28 mouse cellular contexts compared by ENCODE assay signal in genomic region chr5:135485289-135485688, GRCm38 (mm10). TPM values are rescaled to one million over a fixed set of nuclear protein-coding genes. Genes with fewer than 3 reads are reported as not detected.
DNase-seq lines count a peak whose midpoint lies in the region; ATAC-seq and TF ChIP-seq lines count a peak whose summit lies in the region.
"Had no signal": no experiment of that assay in that cellular context is flagged by ENCODE, and none has a peak within 500 bp of the region (broad histone marks: within the 10 kb centered on the region; RNA-seq: fewer than 3 reads in every experiment).

No protein-coding gene starts in this region.

- no peak for TF ChIP-seq CTCF in lung, postnatal 0 days (IDR thresholded peaks at IDR 0.05)

- H3K27me3 ChIP-seq in embryonic facial prominence, embryonic 13.5 days = no peaks in the 10 kb centered on the region
- H3K27me3 ChIP-seq in embryonic facial prominence, embryonic 10.5 days (replicated peaks; ENCODE audit: low read depth, poor library complexity, severe bottlenecking) = no peaks in the 10 kb centered on the region
- H3K27me3 ChIP-seq in kidney, embryonic 15.5 days = no peaks in the 10 kb centered on the region
- no peaks in the 10 kb centered on the region for H3K27me3 ChIP-seq in lung, postnatal 0 days (replicated peaks; ENCODE audit: insufficient read depth, low read length)
- H3K27me3 ChIP-seq: forebrain, embryonic 13.5 days; heart, embryonic 15.5 days; neural tube, embryonic 13.5 days; stomach, embryonic 15.5 days had no signal

- 0 out of 2 replicates have a peak overlapping the region, but pooled peaks have one; percentile 1 for H3K27ac ChIP-seq in embryonic facial prominence, embryonic 13.5 days
- H3K27ac ChIP-seq in embryonic facial prominence, embryonic 10.5 days (replicated peaks) = no peak overlapping the region
- peak overlapping the region; percentile 14; the same call in 1 of the 2 replicates for H3K27ac ChIP-seq in kidney, embryonic 15.5 days
- H3K27ac ChIP-seq in lung, postnatal 0 days (ENCODE audit: low read length) = 0 out of 2 replicates have a peak overlapping the region, but pooled peaks have one; percentile 32
- H3K27ac ChIP-seq: forebrain, embryonic 13.5 days; heart, embryonic 10.5 days; heart, embryonic 15.5 days; liver, embryonic 12.5 days; neural tube, embryonic 13.5 days; stomach, embryonic 15.5 days had no signal

- peaks cover 17% of the 10 kb centered on the region for H3K36me3 ChIP-seq in embryonic facial prominence, embryonic 13.5 days
- H3K36me3 ChIP-seq in embryonic facial prominence, embryonic 10.5 days (replicated peaks) = peaks cover 57% of the 10 kb centered on the region
- H3K36me3 ChIP-seq in kidney, embryonic 15.5 days = peaks cover 18% of the 10 kb centered on the region
- no peaks in the 10 kb centered on the region for H3K36me3 ChIP-seq in lung, postnatal 0 days (ENCODE audit: insufficient read depth, low read length)
- H3K36me3 ChIP-seq: G1E; heart, embryonic 15.5 days; liver, embryonic 12.5 days; stomach, embryonic 15.5 days had no signal

- no peak overlapping the region for H3K4me3 ChIP-seq in embryonic facial prominence, embryonic 13.5 days
- no peak overlapping the region for H3K4me3 ChIP-seq in embryonic facial prominence, embryonic 10.5 days
- no peak overlapping the region for H3K4me3 ChIP-seq in kidney, embryonic 15.5 days (replicated peaks)
- H3K4me3 ChIP-seq in lung, postnatal 0 days (ENCODE audit: low read depth, low read length) = no peak overlapping the region
- H3K4me3 ChIP-seq: forebrain, embryonic 13.5 days; heart, embryonic 10.5 days; heart, embryonic 15.5 days; liver, embryonic 12.5 days; myocyte; neural tube, embryonic 13.5 days; stomach, embryonic 15.5 days had no signal

- no peak overlapping the region for H3K9ac ChIP-seq in embryonic facial prominence, embryonic 13.5 days
- H3K9ac ChIP-seq in kidney, embryonic 15.5 days = no peak overlapping the region
- H3K9ac ChIP-seq in lung, postnatal 0 days (replicated peaks; ENCODE audit: low read depth) = no peak overlapping the region
- H3K9ac ChIP-seq: forebrain, embryonic 13.5 days; heart, embryonic 15.5 days; liver, embryonic 12.5 days; liver, postnatal 0 days; neural tube, embryonic 13.5 days; stomach, embryonic 15.5 days had no signal

- no peak for ATAC-seq in embryonic facial prominence, embryonic 13.5 days (ENCODE audit: insufficient number of reproducible peaks, insufficient read depth, low FRiP score, low TSS enrichment, low read depth)
- ATAC-seq in kidney, embryonic 15.5 days (replicated peaks; ENCODE audit: low FRiP score) = no peak
- ATAC-seq in lung, postnatal 0 days = peak; percentile 74
- no peak for ATAC-seq in inflammation-experienced regulatory T-cells, adult 6 months
- ATAC-seq: forebrain, embryonic 13.5 days; intestine, postnatal 0 days; liver, embryonic 12.5 days; liver, postnatal 0 days; midbrain, embryonic 16.5 days had no signal

- no peaks in the 10 kb centered on the region for H3K9me3 ChIP-seq in embryonic facial prominence, embryonic 13.5 days
- no peaks in the 10 kb centered on the region; the same call in 1 of the 2 replicates for H3K9me3 ChIP-seq in embryonic facial prominence, embryonic 10.5 days
- no peaks in the 10 kb centered on the region for H3K9me3 ChIP-seq in kidney, embryonic 15.5 days (replicated peaks)
- no peaks in the 10 kb centered on the region for H3K9me3 ChIP-seq in lung, postnatal 0 days (ENCODE audit: low read length)
- H3K9me3 ChIP-seq: G1E; heart, embryonic 10.5 days; heart, embryonic 15.5 days; liver, embryonic 12.5 days; neural tube, embryonic 13.5 days; stomach, embryonic 15.5 days had no signal

- H3K4me2 ChIP-seq in embryonic facial prominence, embryonic 13.5 days = no peak overlapping the region
- H3K4me2 ChIP-seq in kidney, embryonic 15.5 days = no peak overlapping the region
- H3K4me2 ChIP-seq in lung, postnatal 0 days (replicated peaks; ENCODE audit: low read depth, low read length) = no peak overlapping the region
- H3K4me2 ChIP-seq: forebrain, embryonic 13.5 days; heart, embryonic 15.5 days; liver, embryonic 12.5 days; midbrain, embryonic 11.5 days; neural tube, embryonic 13.5 days; stomach, embryonic 15.5 days had no signal

- peak; percentile 56 for TF ChIP-seq EP300 in lung, postnatal 0 days (IDR thresholded peaks at IDR 0.05)

- peaks cover 26% of the 10 kb centered on the region for H3K4me1 ChIP-seq in embryonic facial prominence, embryonic 13.5 days
- peaks cover 43% of the 10 kb centered on the region for H3K4me1 ChIP-seq in embryonic facial prominence, embryonic 10.5 days
- peaks cover 41% of the 10 kb centered on the region for H3K4me1 ChIP-seq in kidney, embryonic 15.5 days
- peaks cover 5% of the 10 kb centered on the region; the same call in 1 of the 2 replicates for H3K4me1 ChIP-seq in lung, postnatal 0 days (ENCODE audit: insufficient read depth, low read depth, low read length)

- 89% methylated on average over 3 of the region's 3 CpGs for WGBS in embryonic facial prominence, embryonic 13.5 days
- 85% methylated on average over 3 of the region's 3 CpGs for WGBS in embryonic facial prominence, embryonic 10.5 days
- 58% methylated on average over 3 of the region's 3 CpGs for whole genome bisulfite sequencing in kidney, embryonic 15.5 days
- WGBS in lung, postnatal 0 days = 30% methylated on average over 3 of the region's 3 CpGs

- DNase-seq in embryonic facial prominence, embryonic 10.5 days (ENCODE audit: low spot score) = no peak
- DNase-seq in kidney, postnatal 36 days = no peak
- DNase-seq in lung, postnatal 0 days (ENCODE audit: low spot score) = peak; percentile 56
- DNase-seq in lung, postnatal 4 days = peak; percentile 44 to 80
- no peak for DNase-seq in urinary bladder, postnatal 14 days (ENCODE audit: low spot score)
- DNase-seq: adrenal gland, postnatal 14 days; cerebellum, adult 11-12 months; cerebellum, adult 9-11 months; gastrocnemius, postnatal 25 days; heart, adult 11 months; kidney, adult 9 months; layer of hippocampus, postnatal 36 days; left cerebral cortex, postnatal 4 days; liver, postnatal 0 days had no signal

RNA-seq across cellular contexts. Expression of gene Hip1, which starts 59.6 kb away (rescaled TPM):
- 34.6 and 37.9 TPM in 2 replicates for polyA plus RNA-seq in embryonic facial prominence, embryonic 13.5 days (2015; fragmentation: Nextera tagmentation; extraction: Ambion mirVana)
- 64.6 and 66.1 TPM in 2 replicates for polyA plus RNA-seq in embryonic facial prominence, embryonic 10.5 days (2016; fragmentation: Nextera tagmentation; extraction: Ambion mirVana)
- polyA plus RNA-seq in kidney, embryonic 15.5 days (2015; fragmentation: Nextera tagmentation; extraction: Ambion mirVana) = 43.2 and 45.2 TPM in 2 replicates
- 17.7 and 20.8 TPM in 2 replicates for polyA plus RNA-seq in lung, postnatal 0 days (2015; fragmentation: Nextera tagmentation; extraction: Ambion mirVana)
- 10 to 100 TPM in 1 of 3 experiments, 1 to 10 TPM in 2; 5.2 to 45.4 (median 6.7) TPM for polyA plus RNA-seq in inflammation-experienced regulatory T-cells, adult 6 months (2017; shearing (Covaris generic))
- polyA plus RNA-seq: G1E had no signal

Comparison
In these comparisons a context has a peak if more than half of its experiments do, and no peak if none do; other contexts are left out.
1. DNase-seq: peak in lung, postnatal 0 days (single experiment) and lung, postnatal 4 days (2 of 2); none in embryonic facial prominence, embryonic 10.5 days (single experiment), kidney, postnatal 36 days (0 of 2) and urinary bladder, postnatal 14 days (single experiment).